Mouse (Mus musculus) olfactory bulb, adult 2 months (tissue): ENCODE measurements around the gene Clec4a1. TPM values are rescaled to one million over a fixed set of nuclear protein-coding genes. Genes with fewer than 3 reads are reported as not detected.

Experiments
- H3K27ac ChIP-seq: fragments of 200-500 bp; 2 replicates; pipeline ENCODE4 v1.5.1; 2012; ENCODE audit warnings: low read depth, low read length; ENCODE audit not compliant: insufficient read depth
- H3K4me1 ChIP-seq: fragments of 200-500 bp; 2 replicates; pipeline ENCODE4 v1.6.1; 2012; ENCODE audit warnings: low read length; ENCODE audit not compliant: control insufficient read depth, insufficient read depth
- H3K4me3 ChIP-seq: fragments of 200-500 bp; 2 replicates; pipeline ENCODE4 v1.5.1; 2012; ENCODE audit warnings: mild to moderate bottlenecking, low read depth, low read length, moderate library complexity; ENCODE audit not compliant: insufficient read depth
- CTCF ChIP-seq: fragments of 200-500 bp; IDR thresholded peaks from 2 replicates; pipeline ENCODE4 v1.5.1; 2012; ENCODE audit warnings: low read depth, mild to moderate bottlenecking, low read length, moderate library complexity; ENCODE audit not compliant: insufficient read depth
- POLR2A ChIP-seq: fragments of 200-500 bp; IDR thresholded peaks from 2 replicates; pipeline ENCODE4 v1.6.1; 2012; ENCODE audit warnings: mild to moderate bottlenecking, low read depth, low read length, moderate library complexity; ENCODE audit not compliant: insufficient read depth
- WGBS: fragments of 180-500 bp; shearing (Covaris S2); methylation state at CpG from one replicate; pipeline ENCODE4 v1.1.7; 2018; 5-methylcytosine and 5-hydroxymethylcytosine counted together
- polyA plus RNA-seq: library from polyadenylated mRNA; stranded (reverse); fragments of >200 nt; gene quantifications from 2 replicates; pipeline ENCODE4 v1.2.4, GENCODE M21; 2012; ENCODE audit warnings: low replicate concordance; ENCODE audit not compliant: missing spikeins, insufficient read depth, insufficient read length

Clec4a1 gene
- polyA plus RNA-seq, 1 experiment: not detected

DNA sequence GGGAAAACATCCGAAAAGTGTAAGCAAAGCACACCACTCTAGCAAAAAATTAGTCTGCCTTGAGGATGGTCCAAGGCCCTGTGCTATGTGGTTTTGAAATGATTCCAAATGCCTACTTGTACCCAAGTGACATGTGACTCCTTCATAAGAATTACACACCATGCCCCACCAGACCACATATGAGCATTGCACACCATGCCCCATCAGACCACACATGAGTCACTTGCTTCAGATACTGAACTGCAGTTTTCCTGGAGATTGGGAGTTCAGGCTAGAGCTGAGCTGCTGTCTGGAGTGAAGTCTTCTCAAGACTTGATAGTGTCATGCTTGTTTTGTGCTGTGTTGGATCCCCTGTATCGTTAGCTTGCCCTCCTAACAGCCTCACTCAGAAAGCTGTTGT lies 32.0 kb upstream of the Clec4a1 start:
- Histone ChIP-seq H3K4me3 (no peak overlapping the region), H3K27ac (no peak overlapping the region), H3K4me1 (no peaks in the 10 kb centered on the region)
- TF ChIP-seq CTCF (no peak), POLR2A (no peak)
- 78% methylated on average over 2 of the region's 2 CpGs for WGBS

DNA sequence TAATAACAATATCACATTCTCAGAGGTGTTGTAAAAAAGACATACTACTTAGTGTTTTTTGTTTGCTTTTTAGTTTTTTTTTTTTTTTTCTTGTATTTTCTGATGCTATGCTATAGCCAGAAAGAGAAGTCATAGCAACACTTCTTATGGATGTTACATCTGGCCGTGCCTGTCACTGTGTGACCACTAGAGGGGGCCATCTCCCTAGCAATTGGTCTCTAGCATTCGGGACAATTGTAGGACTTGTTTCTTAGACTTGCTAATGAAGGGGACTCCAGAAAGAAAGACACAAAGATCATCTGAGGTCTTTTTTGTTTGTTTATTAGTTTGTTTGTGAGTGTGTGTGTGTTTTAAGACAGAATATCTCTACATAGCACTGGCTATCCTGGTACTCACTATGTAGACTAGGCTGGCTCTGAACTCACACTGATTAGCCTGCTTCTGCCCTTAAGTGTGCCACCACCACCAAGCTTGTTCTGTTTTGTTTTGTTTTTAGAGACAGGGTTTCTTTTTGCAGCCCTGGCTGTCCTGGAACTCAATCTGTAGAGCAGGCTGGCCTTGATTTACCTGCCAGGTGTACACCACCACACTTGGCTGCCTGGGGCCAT lies 29.1 kb upstream of the Clec4a1 start:
- Histone ChIP-seq H3K4me1 (no peaks in the 10 kb centered on the region), H3K27ac (no peak overlapping the region), H3K4me3 (no peak overlapping the region)
- 11% methylated on average over 2 of the region's 2 CpGs for WGBS
- no peak for TF ChIP-seq POLR2A
- TF ChIP-seq CTCF: no peak

GRCm38 (mm10) chr6:122919922-122920321 lies 1.7 kb upstream of the Clec4a1 start:
- TF ChIP-seq CTCF (no peak), POLR2A (no peak)
- H3K27ac ChIP-seq: no peak overlapping the region
- H3K4me3 ChIP-seq: no peak overlapping the region
- H3K4me1 ChIP-seq: no peaks in the 10 kb centered on the region
- 79% methylated on average over 4 of the region's 4 CpGs for WGBS

GRCm38 (mm10) chr6:122934845-122935244 lies 13.2 kb downstream of the Clec4a1 start:
- TF ChIP-seq CTCF (no peak), POLR2A (no peak)
- Histone ChIP-seq H3K4me3 (no peak overlapping the region), H3K4me1 (no peaks in the 10 kb centered on the region), H3K27ac (no peak overlapping the region)
- 78% methylated on average over 3 of the region's 3 CpGs for WGBS

- no peak for TF ChIP-seq CTCF
- no peak for TF ChIP-seq POLR2A
- no peak overlapping the region for H3K4me3 ChIP-seq
- H3K4me1 ChIP-seq: no peaks in the 10 kb centered on the region
- no peak overlapping the region for H3K27ac ChIP-seq
- whole genome bisulfite sequencing: 86% methylated on average over 5 of the region's 5 CpGs
Measured at GRCm38 (mm10) chr6:122939618-122940017, 18.0 kb downstream of the Clec4a1 start.

DNA sequence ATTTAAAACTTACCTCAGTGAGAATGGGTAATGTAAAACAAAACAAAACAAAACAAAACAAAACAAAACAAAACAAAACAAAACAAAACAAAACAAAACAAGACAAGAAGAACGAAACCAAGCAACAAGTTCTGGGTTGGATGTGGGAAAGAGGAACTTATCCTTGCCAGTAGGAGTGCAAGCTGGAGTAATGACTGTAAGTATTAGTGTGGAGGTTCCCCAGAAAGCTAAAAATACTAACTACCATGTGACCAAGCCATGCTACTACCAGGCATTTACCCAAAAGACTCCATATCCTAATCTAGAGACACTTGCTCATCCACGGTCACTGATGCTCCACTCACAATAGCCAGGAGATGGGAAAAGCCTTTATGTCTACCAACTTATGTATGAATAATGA lies 25.1 kb downstream of the Clec4a1 start:
- Histone ChIP-seq H3K4me1 (no peaks in the 10 kb centered on the region), H3K27ac (no peak overlapping the region), H3K4me3 (no peak overlapping the region)
- 85% methylated on average over 2 of the region's 2 CpGs for WGBS
- TF ChIP-seq POLR2A: no peak
- TF ChIP-seq CTCF: no peak

DNA sequence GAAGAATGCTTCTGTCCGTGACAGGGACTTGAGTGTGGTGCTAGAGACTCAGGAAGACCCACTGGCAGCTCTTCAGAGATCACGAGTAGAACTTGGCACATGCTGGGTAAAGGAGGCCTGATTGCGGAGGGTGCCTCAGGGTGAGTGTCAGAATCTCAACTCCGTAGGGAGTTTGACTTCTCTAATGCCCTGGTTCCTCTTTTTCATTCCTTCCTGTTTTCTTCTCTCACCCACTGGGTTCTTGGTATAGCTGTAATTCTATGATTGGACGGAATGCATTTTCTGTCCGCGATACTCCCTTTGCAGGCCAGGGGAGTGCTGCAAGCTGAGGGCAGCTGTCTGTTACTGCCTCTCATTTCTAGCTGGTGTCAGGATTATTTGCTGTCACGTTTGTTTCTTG lies 30.8 kb downstream of the Clec4a1 start, which contains the start of gene Clec4a3:
Gene Clec4a3, plus strand, starts transcription at position 115 of the 400 bp plus-strand sequence.
- Histone ChIP-seq H3K27ac (no peak within 1 kb of the TSS), H3K4me1 (no peaks in the 10 kb centered on the region), H3K4me3 (no peak within 1 kb of the TSS)
- WGBS: 87% methylated on average over 8 of the region's 8 CpGs
- TF ChIP-seq CTCF (no peak), POLR2A (no peak)

DNA sequence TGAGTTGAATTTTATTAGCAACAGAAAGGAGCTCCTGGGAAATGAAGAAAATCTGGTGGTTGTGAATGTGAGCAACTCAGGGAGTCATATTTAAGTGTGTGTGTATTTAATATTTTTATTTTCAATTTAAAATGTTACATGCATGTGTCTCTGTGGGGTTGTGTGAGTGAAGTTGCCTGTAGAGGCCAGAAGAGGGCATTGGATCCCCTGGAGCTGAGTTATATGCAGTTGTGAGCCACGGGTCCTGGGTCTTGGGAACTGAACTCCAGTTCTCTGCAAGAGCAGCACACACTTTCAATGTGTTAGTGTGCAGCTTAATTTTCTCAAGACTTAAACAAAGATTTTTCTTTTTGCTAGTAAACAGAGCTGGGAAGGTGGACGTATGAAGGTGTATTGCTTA lies 42.9 kb downstream of the Clec4a1 start:
- TF ChIP-seq POLR2A (no peak), CTCF (no peak)
- Histone ChIP-seq H3K27ac (no peak overlapping the region), H3K4me3 (no peak overlapping the region), H3K4me1 (no peaks in the 10 kb centered on the region)
- 79% methylated on average over 2 of the region's 2 CpGs for WGBS

GRCm38 (mm10) chr6:122969048-122969447 lies 47.4 kb downstream of the Clec4a1 start:
- TF ChIP-seq POLR2A (no peak), CTCF (no peak)
- WGBS: 91% methylated on average over 2 of the region's 2 CpGs
- no peaks in the 10 kb centered on the region for H3K4me1 ChIP-seq

More at GRCm38 (mm10) chr6:122969048-122969447, 47.4 kb downstream of the Clec4a1 start:
- Histone ChIP-seq H3K27ac (no peak overlapping the region), H3K4me3 (no peak overlapping the region)

Other genes starting within 250 kb of the Clec4a1 start
- not detected in 2 replicates for gene Nanog, start 214.4 kb upstream of the Clec4a1 start, polyA plus RNA-seq
- gene Slc2a3, start 120.2 kb upstream of the Clec4a1 start, polyA plus RNA-seq: not detected in 2 replicates
- gene Foxj2, start 101.9 kb upstream of the Clec4a1 start, polyA plus RNA-seq: not detected in 2 replicates
- gene C3ar1, start 65.7 kb upstream of the Clec4a1 start, polyA plus RNA-seq: not detected in 2 replicates
- gene Necap1, start 47.4 kb upstream of the Clec4a1 start, polyA plus RNA-seq: not detected in 2 replicates
- gene Clec4a3, start 30.7 kb downstream of the Clec4a1 start, polyA plus RNA-seq: not detected in 2 replicates
- not detected in 2 replicates for gene Clec4a4, start 68.5 kb downstream of the Clec4a1 start, polyA plus RNA-seq
- gene Clec4b1, start 128.1 kb downstream of the Clec4a1 start, polyA plus RNA-seq: not detected in 2 replicates
- gene Clec4a2, start 184.6 kb downstream of the Clec4a1 start, polyA plus RNA-seq: not detected in 2 replicates